Mouse (Mus musculus) hindbrain, embryonic 11.5 days (tissue): ENCODE data around the gene Cyp17a1. TPM values are rescaled to one million over a fixed set of nuclear protein-coding genes. Genes with fewer than 3 reads are reported as not detected.

Source experiments
- ATAC-seq: fragments of 200-750 bp; cut with Nextera tagmentation; 2 replicates; pipeline ENCODE4 v1.8.0; 2017; ENCODE audit warnings: mild to moderate bottlenecking, moderate TSS enrichment, moderate library complexity; ENCODE audit not compliant: low FRiP score
- DNase-seq: peaks from one replicate; pipeline ENCODE4 v3.0.0-alpha.2; 2015; ENCODE audit warnings: low spot score
- H3K27ac ChIP-seq: fragments of 300-500 bp; sonication (generic); 2 replicates; pipeline ENCODE4 v1.5.1; 2014; ENCODE audit warnings: mild to moderate bottlenecking, low read depth, low read length
- H3K27me3 ChIP-seq: fragments of 300-500 bp; sonication (generic); 2 replicates; pipeline ENCODE4 v1.6.1; 2014; ENCODE audit warnings: mild to moderate bottlenecking, low read length, moderate library complexity, mixed read lengths; ENCODE audit not compliant: control insufficient read depth, insufficient read depth
- H3K36me3 ChIP-seq: fragments of 300-500 bp; sonication (generic); 2 replicates; pipeline ENCODE4 v1.6.1; 2014; ENCODE audit warnings: mild to moderate bottlenecking, low read length, moderate library complexity, mixed read lengths; ENCODE audit not compliant: control insufficient read depth, insufficient read depth
- H3K4me1 ChIP-seq: fragments of 300-500 bp; sonication (generic); replicated peaks from 2 replicates; pipeline ENCODE4 v1.6.1; 2014; ENCODE audit warnings: low read length, mixed read lengths; ENCODE audit not compliant: control insufficient read depth, insufficient read depth
- H3K4me2 ChIP-seq: fragments of 300-500 bp; sonication (generic); replicated peaks from 2 replicates; pipeline ENCODE4 v1.6.1; 2014; ENCODE audit warnings: mild to moderate bottlenecking, low read depth, low read length
- H3K4me3 ChIP-seq: fragments of 300-500 bp; sonication (generic); 2 replicates; pipeline ENCODE4 v1.5.1; 2014; ENCODE audit warnings: low read depth, low read length
- H3K9ac ChIP-seq: fragments of 300-500 bp; sonication (generic); 2 replicates; pipeline ENCODE4 v1.6.1; 2014; ENCODE audit warnings: low read depth, low read length
- H3K9me3 ChIP-seq: fragments of 300-500 bp; sonication (generic); 2 replicates; pipeline ENCODE4 v1.6.1; 2016; ENCODE audit warnings: low read length; ENCODE audit not compliant: control insufficient read depth
- WGBS: fragments of 180-500 bp; shearing (Covaris S2); extraction: QIAGEN DNeasy Blood & Tissue Kit; methylation state at CpG from one replicate; pipeline ENCODE4 v1.1.7; 2014; 5-methylcytosine and 5-hydroxymethylcytosine counted together
- polyA plus RNA-seq: library from polyadenylated mRNA; unstranded; fragments of >200 nt; fragmentation: Nextera tagmentation; extraction: Ambion mirVana; gene quantifications from 2 replicates; pipeline ENCODE4 v1.2.1, GENCODE M21; 2014

The Cyp17a1 gene
- polyA plus RNA-seq, 1 experiment from 2014 or later, result 0.29 TPM

DNA sequence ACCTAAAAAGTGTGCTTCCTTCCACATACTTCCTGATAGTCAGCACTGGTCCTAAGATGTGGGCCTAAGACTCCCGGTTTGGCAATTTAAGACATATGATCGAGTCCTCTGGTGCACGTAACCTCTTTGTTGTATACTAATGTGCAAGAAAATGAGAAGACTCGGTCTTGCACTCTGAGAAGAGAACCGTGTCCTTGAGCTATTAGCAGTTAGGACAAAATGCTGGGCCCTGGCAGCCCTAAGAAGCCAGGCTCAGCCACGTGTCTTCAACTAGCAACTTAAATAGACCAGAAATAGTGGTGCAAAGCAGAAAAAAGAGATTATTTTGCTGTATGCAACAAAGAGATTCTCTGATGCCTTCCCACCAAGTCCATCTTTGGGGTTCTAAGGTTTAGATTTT, 10.2 kb downstream of the Cyp17a1 start:
- no peaks in the 10 kb centered on the region for H3K4me1 ChIP-seq
- ATAC-seq, result no peak
- no peaks in the 10 kb centered on the region for H3K9me3 ChIP-seq
- no peak overlapping the region for H3K4me3 ChIP-seq
- H3K9ac ChIP-seq, result no peak overlapping the region
- 82% methylated on average over 6 of the region's 6 CpGs for WGBS
- H3K36me3 ChIP-seq, result no peaks in the 10 kb centered on the region
- no peak overlapping the region for H3K4me2 ChIP-seq
- DNase-seq, result no peak
- no peak overlapping the region for H3K27ac ChIP-seq
- H3K27me3 ChIP-seq, result no peaks in the 10 kb centered on the region

GRCm38 (mm10) chr19:46662214-46662613, 10.8 kb downstream of the Cyp17a1 start:
- H3K27ac ChIP-seq, result no peak overlapping the region
- no peaks in the 10 kb centered on the region for H3K36me3 ChIP-seq
- no peak for DNase-seq
- H3K4me3 ChIP-seq, result no peak overlapping the region
- WGBS, result 87% methylated on average over 8 of the region's 8 CpGs
- no peaks in the 10 kb centered on the region for H3K4me1 ChIP-seq
- H3K4me2 ChIP-seq, result no peak overlapping the region
- H3K9ac ChIP-seq, result no peak overlapping the region
- ATAC-seq, result no peak
- no peaks in the 10 kb centered on the region for H3K9me3 ChIP-seq
- H3K27me3 ChIP-seq, result no peaks in the 10 kb centered on the region

DNA sequence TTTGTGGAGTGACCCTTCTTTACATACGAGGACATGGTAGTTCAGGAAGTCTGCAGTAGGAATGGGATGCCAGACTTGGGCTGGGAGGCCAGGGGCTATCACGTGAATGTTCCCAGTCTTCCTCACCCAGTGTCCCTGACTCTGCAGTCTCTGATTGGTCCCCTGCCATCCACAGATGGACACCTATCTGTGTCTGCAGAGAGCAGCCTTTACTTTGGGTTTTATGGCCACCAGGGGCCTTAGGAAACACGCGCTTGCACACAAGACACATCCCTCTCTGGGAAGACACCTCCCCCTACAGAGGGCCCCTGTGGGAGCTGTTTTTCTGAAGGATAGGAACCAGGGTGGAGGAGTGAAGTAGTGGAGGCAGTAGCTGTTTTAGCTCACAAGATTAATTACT, 11.5 kb downstream of the Cyp17a1 start:
- H3K27me3 ChIP-seq, result no peaks in the 10 kb centered on the region
- no peak overlapping the region for H3K27ac ChIP-seq
- H3K4me2 ChIP-seq, result no peak overlapping the region
- no peaks in the 10 kb centered on the region for H3K9me3 ChIP-seq
- 71% methylated on average over 4 of the region's 4 CpGs for WGBS
- H3K36me3 ChIP-seq, result peaks cover 6% of the 10 kb centered on the region; the same call in 1 of the 2 replicates
- no peaks in the 10 kb centered on the region for H3K4me1 ChIP-seq
- H3K9ac ChIP-seq, result no peak overlapping the region
- no peak overlapping the region for H3K4me3 ChIP-seq
- DNase-seq (no peak), ATAC-seq (no peak)

- DNase-seq (no peak), ATAC-seq (no peak)
- Histone ChIP-seq H3K4me3 (no peak overlapping the region), H3K27me3 (no peaks in the 10 kb centered on the region), H3K4me2 (no peak overlapping the region), H3K36me3 (peaks cover 15% of the 10 kb centered on the region; the same call in 1 of the 2 replicates), H3K9ac (no peak overlapping the region), H3K27ac (no peak overlapping the region), H3K4me1 (no peaks in the 10 kb centered on the region), H3K9me3 (no peaks in the 10 kb centered on the region)
- WGBS, result 90% methylated on average over 9 of the region's 9 CpGs
Measured at GRCm38 (mm10) chr19:46658851-46659250, 14.1 kb downstream of the Cyp17a1 start.

DNA sequence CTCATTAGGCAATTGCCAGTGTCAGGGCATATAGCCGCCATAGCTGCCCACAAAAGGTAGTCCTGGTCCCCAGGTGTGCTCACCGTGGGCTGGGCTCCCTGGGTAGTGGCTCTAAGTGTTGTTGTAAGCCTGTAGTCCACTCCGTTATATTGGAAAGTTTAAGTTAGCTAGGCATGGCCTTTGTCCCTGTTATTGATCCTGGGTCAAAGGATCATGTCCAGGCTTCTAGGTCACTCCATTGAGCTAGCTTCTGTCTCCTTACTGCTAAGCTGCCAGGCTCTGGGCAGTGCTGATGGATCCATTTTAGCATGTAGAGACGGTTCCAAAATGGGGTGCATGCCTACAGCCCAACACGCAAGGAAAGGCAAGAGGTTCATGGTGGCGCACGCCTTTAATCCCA, 14.6 kb downstream of the Cyp17a1 start:
- Histone ChIP-seq H3K9ac (no peak overlapping the region), H3K9me3 (no peaks in the 10 kb centered on the region), H3K27me3 (no peaks in the 10 kb centered on the region), H3K27ac (no peak overlapping the region), H3K4me1 (no peaks in the 10 kb centered on the region), H3K36me3 (peaks cover 15% of the 10 kb centered on the region; the same call in 1 of the 2 replicates), H3K4me3 (no peak overlapping the region), H3K4me2 (no peak overlapping the region)
- 95% methylated on average over 7 of the region's 7 CpGs for WGBS
- ATAC-seq (no peak), DNase-seq (no peak)

DNA sequence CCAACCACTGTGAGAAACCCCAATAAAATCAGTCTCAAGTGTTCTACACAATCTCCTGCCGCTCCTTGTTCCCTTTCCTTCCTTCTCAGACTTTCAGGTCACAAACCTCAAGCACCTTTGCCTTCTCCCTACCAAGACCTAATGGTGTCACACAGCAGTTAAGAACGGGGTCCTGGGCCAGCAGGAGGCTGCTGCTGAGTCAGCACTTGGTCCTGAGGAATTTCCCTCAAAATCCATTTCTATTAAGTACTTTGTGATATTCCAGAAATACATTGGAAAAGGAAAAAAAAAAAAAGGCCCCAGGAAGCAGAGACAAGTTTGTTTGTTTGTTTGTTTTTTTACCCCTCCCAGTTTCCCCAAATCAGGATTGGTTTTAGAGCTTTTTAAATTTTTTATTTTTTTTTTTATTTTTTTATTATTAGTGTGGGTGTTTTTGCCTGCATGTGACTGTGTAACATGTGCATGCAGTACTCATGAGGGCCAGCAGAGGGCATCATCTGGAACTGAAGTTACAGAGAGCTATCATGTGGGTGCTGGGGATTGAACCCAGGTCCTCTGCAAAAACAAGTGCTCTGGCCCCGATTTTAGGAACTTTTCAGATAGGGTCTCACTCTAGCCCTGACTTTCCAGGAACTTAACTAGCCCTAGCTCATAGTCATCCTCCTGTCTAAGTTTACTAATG, 15.5 kb downstream of the Cyp17a1 start:
- Histone ChIP-seq H3K9me3 (no peaks in the 10 kb centered on the region), H3K4me1 (no peaks in the 10 kb centered on the region), H3K9ac (no peak overlapping the region), H3K4me2 (no peak overlapping the region), H3K27ac (no peak overlapping the region), H3K4me3 (no peak overlapping the region), H3K27me3 (no peaks in the 10 kb centered on the region), H3K36me3 (peaks cover 18% of the 10 kb centered on the region; the same call in 1 of the 2 replicates)
- 91% methylated on average over 3 of the region's 3 CpGs for WGBS
- ATAC-seq (no peak), DNase-seq (peak; percentile 33)

DNA sequence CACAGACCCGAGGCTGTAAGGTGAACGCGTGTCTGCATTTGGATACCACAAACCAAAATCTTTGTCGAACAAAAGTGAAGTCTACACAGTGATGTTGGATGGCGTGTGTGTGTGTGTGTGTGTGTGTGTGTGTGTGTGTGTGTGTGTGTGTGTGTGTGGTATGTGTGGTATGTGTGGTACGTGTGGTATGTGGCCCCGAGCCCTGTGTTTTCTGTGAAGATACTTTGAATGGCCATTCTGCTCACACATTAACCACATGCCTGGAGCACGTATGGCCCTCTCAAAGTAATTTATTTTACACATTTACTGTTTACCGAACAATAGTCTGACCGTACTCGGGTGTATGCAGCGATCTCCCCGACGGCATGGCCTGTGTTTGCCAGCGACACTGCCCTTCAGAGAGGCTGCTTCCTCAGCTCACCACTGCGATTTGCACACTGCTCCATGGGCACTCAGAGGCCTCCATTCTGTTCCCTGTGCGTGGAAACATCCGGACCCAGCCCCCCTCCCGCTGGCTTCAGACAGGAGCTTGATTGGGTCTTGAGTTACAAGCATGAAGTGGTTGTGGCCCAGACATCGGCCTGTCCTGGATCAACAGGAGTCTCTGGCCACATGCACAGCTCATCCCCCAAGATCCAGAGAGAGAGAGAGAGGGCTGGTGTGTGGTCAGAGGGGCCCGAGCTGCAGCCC, 16.7 kb downstream of the Cyp17a1 start:
- Histone ChIP-seq H3K9me3 (no peaks in the 10 kb centered on the region), H3K9ac (no peak overlapping the region), H3K4me1 (no peaks in the 10 kb centered on the region), H3K36me3 (peaks cover 18% of the 10 kb centered on the region; the same call in 1 of the 2 replicates), H3K27me3 (no peaks in the 10 kb centered on the region), H3K4me2 (no peak overlapping the region), H3K27ac (no peak overlapping the region), H3K4me3 (no peak overlapping the region)
- ATAC-seq, result no peak
- DNase-seq, result no peak
- WGBS, result 93% methylated on average over 21 of the region's 21 CpGs

- no peak for ATAC-seq
- WGBS, result 95% methylated on average over 10 of the region's 10 CpGs
Measured at GRCm38 (mm10) chr19:46655626-46656025, 17.3 kb downstream of the Cyp17a1 start.

More at GRCm38 (mm10) chr19:46655626-46656025, 17.3 kb downstream of the Cyp17a1 start:
- Histone ChIP-seq H3K9ac (no peak overlapping the region), H3K36me3 (peaks cover 18% of the 10 kb centered on the region; the same call in 1 of the 2 replicates), H3K27ac (no peak overlapping the region), H3K9me3 (no peaks in the 10 kb centered on the region), H3K4me3 (no peak overlapping the region), H3K27me3 (no peaks in the 10 kb centered on the region), H3K4me1 (no peaks in the 10 kb centered on the region), H3K4me2 (no peak overlapping the region)
- DNase-seq, result no peak
